Mouse (Mus musculus) midbrain, embryonic 14.5 days (tissue): ENCODE measurements at regions not wholly inside any gene's neighbourhood (a gene's known extent, or its start where the extent isn't known, plus 50 kb on each side); places are given as distances from the start of the nearest gene placed in this dataset.

ENCODE experiments used
- ATAC-seq: fragments of 200-750 bp; cut with Nextera tagmentation; 2 replicates; pipeline ENCODE4 v1.8.0; 2017; ENCODE audit warnings: moderate number of reproducible peaks, moderate library complexity; ENCODE audit not compliant: low FRiP score, low TSS enrichment
- DNase-seq: peaks from one replicate; pipeline ENCODE4 v3.0.0-alpha.2; 2015
- H3K27ac ChIP-seq: fragments of 300-500 bp; sonication (generic); replicated peaks from 2 replicates; pipeline ENCODE4 v1.5.1; 2014; ENCODE audit warnings: mild to moderate bottlenecking, low read depth, low read length, moderate library complexity
- H3K27me3 ChIP-seq: fragments of 300-500 bp; sonication (generic); 2 replicates; pipeline ENCODE4 v1.6.1; 2014; ENCODE audit warnings: low read length, control low read depth, mixed read lengths; ENCODE audit not compliant: control insufficient read depth, insufficient read depth
- H3K36me3 ChIP-seq: fragments of 300-500 bp; sonication (generic); 2 replicates; pipeline ENCODE4 v1.6.1; 2014; ENCODE audit warnings: low read length, control low read depth; ENCODE audit not compliant: control insufficient read depth, insufficient read depth
- H3K4me1 ChIP-seq: fragments of 300-500 bp; sonication (generic); 2 replicates; pipeline ENCODE4 v1.6.1; 2014; ENCODE audit warnings: mild to moderate bottlenecking, antibody characterized with exemption, low read length, control low read depth; ENCODE audit not compliant: control insufficient read depth, insufficient read depth
- H3K4me2 ChIP-seq: fragments of 300-500 bp; sonication (generic); 2 replicates; pipeline ENCODE4 v1.6.1; 2014; ENCODE audit warnings: mild to moderate bottlenecking, low read length, moderate library complexity
- H3K4me3 ChIP-seq: fragments of 300-500 bp; sonication (generic); replicated peaks from 2 replicates; pipeline ENCODE4 v1.5.1; 2014; ENCODE audit warnings: low read depth, low read length
- H3K9ac ChIP-seq: fragments of 300-500 bp; sonication (generic); replicated peaks from 2 replicates; pipeline ENCODE4 v1.6.1; 2014; ENCODE audit warnings: mild to moderate bottlenecking, low read length, moderate library complexity
- H3K9me3 ChIP-seq: fragments of 300-500 bp; sonication (generic); 2 replicates; pipeline ENCODE4 v1.6.1; 2016; ENCODE audit warnings: low read length, control low read depth, mixed read lengths; ENCODE audit not compliant: control insufficient read depth
- WGBS: fragments of 180-500 bp; shearing (Covaris S2); extraction: QIAGEN DNeasy Blood & Tissue Kit; methylation state at CpG from one replicate; pipeline ENCODE4 v1.1.7; 2014; 5-methylcytosine and 5-hydroxymethylcytosine counted together

DNA sequence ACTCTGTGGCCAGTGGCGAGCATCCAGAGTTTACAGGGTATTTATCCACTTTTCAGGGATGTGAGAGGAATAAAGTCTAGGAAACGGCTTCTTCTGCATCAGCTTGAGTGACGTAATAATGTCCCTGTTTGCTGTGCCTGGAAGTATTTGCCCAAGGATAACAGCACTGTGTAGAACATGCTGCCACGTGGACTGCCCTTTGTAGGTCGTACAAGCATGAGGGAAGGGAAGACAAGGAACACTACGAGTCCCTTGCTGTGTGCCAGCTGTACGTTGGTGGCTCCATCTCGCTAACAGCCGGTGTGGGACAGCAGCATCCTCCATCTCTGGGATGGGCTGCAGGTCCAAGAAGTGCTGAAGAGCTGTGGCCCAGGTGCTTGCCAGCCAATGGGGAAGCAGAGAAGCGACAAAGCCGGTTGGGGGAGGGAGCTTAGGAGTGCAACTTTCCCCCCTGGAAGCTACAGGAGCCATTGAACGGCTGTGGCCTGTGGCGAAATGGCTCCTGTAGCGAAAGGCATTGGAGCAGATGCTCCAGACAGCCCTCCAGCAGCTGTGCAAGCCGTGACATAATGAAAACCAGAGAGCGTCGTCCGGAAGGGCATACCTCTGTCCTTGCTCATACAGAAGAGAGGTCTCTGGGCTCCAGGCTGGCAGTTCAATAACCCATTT lies 65.0 kb upstream of the Epcam start:
- Histone ChIP-seq H3K9ac (peak overlapping the region; percentile 45; the same call in 1 of the 2 replicates), H3K36me3 (no peaks in the 10 kb centered on the region), H3K4me3 (no peak overlapping the region; the same call in 1 of the 2 replicates), H3K27ac (no peak overlapping the region), H3K9me3 (no peaks in the 10 kb centered on the region), H3K4me2 (peak overlapping the region; percentile 48), H3K4me1 (0 out of 2 replicates have a peak, but pooled peaks cover 9% of the 10 kb centered on the region), H3K27me3 (no peaks in the 10 kb centered on the region)
- ATAC-seq = peak; percentile 47; the same call in 1 of the 2 replicates
- 45% methylated on average over 18 of the region's 18 CpGs for WGBS
- DNase-seq = peak; percentile 42

DNA sequence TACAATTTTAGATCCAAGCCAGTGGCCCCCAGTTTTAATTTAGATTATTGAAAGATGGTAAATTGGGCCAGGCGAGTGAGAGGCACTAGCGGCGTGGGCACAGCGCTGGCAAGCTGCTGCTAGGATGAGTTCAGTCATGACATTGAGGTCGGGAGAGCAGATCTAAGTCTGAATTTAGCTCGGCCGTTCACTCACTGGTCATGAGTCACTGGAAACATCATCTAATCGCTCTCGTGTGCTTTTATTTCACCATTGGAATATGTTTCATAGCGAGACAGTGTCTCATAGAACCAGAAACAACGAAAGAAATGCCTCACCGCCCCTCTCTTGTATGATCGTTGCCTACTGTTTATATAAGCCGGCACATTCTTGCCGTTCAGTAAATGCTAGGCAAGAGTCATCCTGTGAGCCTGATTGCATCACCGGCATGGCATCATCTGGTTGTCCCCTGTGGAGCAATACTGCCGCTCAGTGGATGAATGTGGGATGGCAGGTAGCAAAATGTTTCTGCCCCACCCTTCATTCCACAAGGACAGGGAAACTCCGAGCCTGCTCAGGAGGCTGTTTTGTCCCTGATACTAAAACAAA lies 64.3 kb upstream of the Epcam start:
- peak; percentile 79 for ATAC-seq
- 0 out of 2 replicates have a peak overlapping the region, but pooled peaks have one; percentile 28 for H3K27ac ChIP-seq

DNA sequence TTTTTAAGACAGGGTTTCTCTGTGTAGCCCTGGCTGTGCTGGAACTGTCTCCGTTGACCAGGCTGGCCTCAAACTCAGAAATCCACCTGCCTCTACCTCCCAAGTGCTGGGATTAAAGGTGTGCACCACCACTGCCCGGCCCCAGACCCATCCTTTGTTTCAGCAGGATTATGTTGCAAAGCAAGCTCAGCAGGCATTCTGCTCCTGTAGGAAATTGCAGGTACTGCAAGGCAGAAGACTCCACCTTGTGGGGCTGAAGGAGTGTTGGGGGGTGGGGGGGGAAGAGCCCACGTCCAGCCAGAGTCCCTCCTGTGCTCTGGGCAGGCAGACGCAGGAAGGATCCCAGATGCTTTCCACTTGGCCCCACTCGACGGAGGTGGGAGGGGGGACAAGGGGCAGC lies 52.2 kb upstream of the Epcam start:
- WGBS = 66% methylated on average over 6 of the region's 6 CpGs
- Histone ChIP-seq H3K4me2 (no peak overlapping the region), H3K4me1 (no peaks in the 10 kb centered on the region), H3K36me3 (no peaks in the 10 kb centered on the region), H3K27me3 (no peaks in the 10 kb centered on the region), H3K9ac (no peak overlapping the region), H3K9me3 (no peaks in the 10 kb centered on the region; the same call in 1 of the 2 replicates), H3K27ac (no peak overlapping the region), H3K4me3 (no peak overlapping the region)
- ATAC-seq = no peak
- no peak for DNase-seq

More for the DNA sequence above, 64.3 kb upstream of the Epcam start:
- no peaks in the 10 kb centered on the region for H3K36me3 ChIP-seq
- WGBS = 11% methylated on average over 18 of the region's 18 CpGs
- peak; percentile 94 for DNase-seq
- H3K9me3 ChIP-seq = no peaks in the 10 kb centered on the region
- peak overlapping the region; percentile 45; the same call in 1 of the 2 replicates for H3K9ac ChIP-seq
- H3K4me3 ChIP-seq = peak overlapping the region; percentile 16; the same call in 1 of the 2 replicates
- no peaks in the 10 kb centered on the region for H3K27me3 ChIP-seq
- H3K4me1 ChIP-seq = 0 out of 2 replicates have a peak, but pooled peaks cover 9% of the 10 kb centered on the region
- peak overlapping the region; percentile 48 for H3K4me2 ChIP-seq

DNA sequence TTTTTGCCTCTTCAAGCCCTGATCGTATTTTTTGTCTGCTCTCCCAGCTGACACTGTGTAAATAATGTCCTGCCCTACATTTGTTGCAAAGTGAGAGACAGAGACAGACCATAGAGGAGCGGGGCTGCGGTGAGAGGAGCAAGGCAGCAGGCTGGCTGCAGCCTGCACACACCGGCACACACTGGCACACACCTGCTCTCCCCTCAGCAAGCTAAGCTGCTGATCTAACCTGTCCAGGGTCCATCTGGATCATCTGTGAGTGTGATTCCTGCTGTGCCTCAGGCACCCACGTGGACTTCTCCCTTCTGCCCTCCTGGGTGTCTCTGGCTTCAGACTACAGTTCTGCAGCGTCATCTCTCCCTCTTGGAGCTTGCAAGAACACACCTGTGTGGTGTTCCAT lies 50.4 kb upstream of the Epcam start:
- ATAC-seq (no peak), DNase-seq (no peak)
- Histone ChIP-seq H3K9ac (no peak overlapping the region), H3K4me1 (no peaks in the 10 kb centered on the region), H3K27me3 (no peaks in the 10 kb centered on the region), H3K4me2 (no peak overlapping the region), H3K27ac (no peak overlapping the region), H3K36me3 (no peaks in the 10 kb centered on the region), H3K9me3 (no peaks in the 10 kb centered on the region), H3K4me3 (no peak overlapping the region)
- 70% methylated on average over 6 of the region's 6 CpGs for WGBS
